Mouse (Mus musculus) C2C12 (cell line): ENCODE results near the gene BC048403. TPM values are rescaled to one million over a fixed set of nuclear protein-coding genes. Genes with fewer than 3 reads are reported as not detected.

Experiments
- H3K27me3 ChIP-seq: one replicate; pipeline ENCODE4 v1.6.1; 2011; ENCODE audit not compliant: control insufficient read depth, insufficient read depth, insufficient read length
- H3K36me3 ChIP-seq: one replicate; pipeline ENCODE4 v1.6.1; 2011; ENCODE audit not compliant: control insufficient read depth, insufficient read depth
- H3K4me3 ChIP-seq: one replicate; pipeline ENCODE4 v1.5.1; 2011; ENCODE audit warnings: mild to moderate bottlenecking, control low read depth; ENCODE audit not compliant: poor library complexity, insufficient read depth, severe bottlenecking
- H3K79me2 ChIP-seq: one replicate; pipeline ENCODE4 v1.6.1; 2011; ENCODE audit not compliant: control insufficient read depth, insufficient read depth
- H3K79me3 ChIP-seq: one replicate; pipeline ENCODE4 v1.6.1; 2011; ENCODE audit warnings: low read depth, control low read depth
- H3ac ChIP-seq: one replicate; pipeline ENCODE3; 2011; ENCODE audit warnings: low read depth; ENCODE audit not compliant: control insufficient read depth, insufficient read length
- CEBPB ChIP-seq: IDR thresholded peaks from one replicate; pipeline ENCODE4 v1.6.1; 2011; ENCODE audit warnings: low read depth, mild to moderate bottlenecking, control low read depth, moderate library complexity
- CTCF ChIP-seq: IDR thresholded peaks from one replicate; pipeline ENCODE4 v1.5.1; 2011; ENCODE audit not compliant: control insufficient read depth, insufficient read depth, insufficient read length
- FOSL1 ChIP-seq: IDR thresholded peaks from one replicate; pipeline ENCODE4 v1.8.0; 2011; ENCODE audit warnings: mild to moderate bottlenecking, low read length; ENCODE audit not compliant: poor library complexity, insufficient read depth, severe bottlenecking
- MAX ChIP-seq: IDR thresholded peaks from one replicate; pipeline ENCODE4 v1.6.1; 2011; ENCODE audit warnings: mild to moderate bottlenecking, control low read depth
- MYOD1 ChIP-seq: IDR thresholded peaks from one replicate; pipeline ENCODE4 v1.6.1; 2011; ENCODE audit warnings: low read depth; ENCODE audit not compliant: control insufficient read depth, insufficient read length
- MYOG ChIP-seq: IDR thresholded peaks from one replicate; pipeline ENCODE4 v1.6.1; 2011; ENCODE audit not compliant: control insufficient read depth, insufficient read length; ENCODE audit errors: extremely low read depth
- USF1 ChIP-seq: IDR thresholded peaks from one replicate; pipeline ENCODE4 v1.6.1; 2011; ENCODE audit warnings: low read depth, mild to moderate bottlenecking, control low read depth, moderate library complexity
- polyA plus RNA-seq: library from polyadenylated mRNA; unstranded; fragments of >200 nt; fragmentation: generic; extraction: Trizol; gene quantifications from one replicate; pipeline ENCODE4 v1.2.1, GENCODE M21; 2012; ENCODE audit warnings: missing spikeins

BC048403 gene
- polyA plus RNA-seq, 1 experiment: 3.1 TPM

DNA sequence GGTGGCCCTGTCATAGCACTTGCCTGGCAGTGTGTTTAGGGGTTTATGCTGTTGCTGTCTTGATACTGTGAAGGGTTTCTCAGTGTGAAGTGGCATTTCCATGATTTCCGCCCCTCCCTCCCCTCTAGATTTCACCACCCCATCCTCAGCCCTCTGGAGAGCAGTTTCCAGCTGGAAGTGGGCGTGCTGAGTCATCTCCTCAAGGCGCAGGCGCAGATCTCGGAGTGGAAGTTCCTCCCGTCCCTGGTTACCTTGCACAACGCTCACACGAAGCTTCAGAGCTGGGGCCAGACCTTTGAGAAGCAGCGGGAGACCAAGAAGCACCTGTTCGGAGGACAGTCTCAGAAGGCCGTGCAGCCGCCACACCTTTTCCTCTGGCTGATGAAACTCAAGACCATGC is 10.4 kb downstream of the BC048403 start:
- TF ChIP-seq USF1 (no peak), CEBPB (no peak), MYOD1 (no peak), MYOG (no peak), MAX (no peak), FOSL1 (no peak), CTCF (no peak)
- peaks cover 32% of the 10 kb centered on the region for H3K36me3 ChIP-seq
- H3K27me3 ChIP-seq: no peaks in the 10 kb centered on the region
- H3ac ChIP-seq: no peak overlapping the region
- no peak overlapping the region for H3K4me3 ChIP-seq
- H3K79me3 ChIP-seq: no peaks in the 10 kb centered on the region
- no peaks in the 10 kb centered on the region for H3K79me2 ChIP-seq

DNA sequence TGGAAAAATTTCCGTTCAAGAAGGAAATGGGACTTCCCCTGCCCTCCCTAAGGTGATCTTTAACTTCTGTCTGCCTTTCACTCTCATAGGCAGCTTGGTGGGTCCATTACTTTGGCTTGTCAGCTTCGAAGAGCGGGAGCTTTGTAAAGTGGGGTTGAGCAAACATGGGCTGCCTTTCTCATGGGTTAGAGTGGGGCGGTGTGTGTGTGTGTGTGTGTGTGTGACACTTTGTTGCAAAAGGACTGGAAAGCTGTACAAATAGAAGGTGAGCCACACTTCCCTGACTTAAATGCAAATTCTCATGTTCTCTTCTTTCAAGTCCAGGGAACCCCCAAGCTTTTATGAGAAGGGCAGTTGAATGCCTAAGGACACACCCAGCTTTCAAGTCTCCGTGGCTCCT is 14.5 kb downstream of the BC048403 start:
- H3K27me3 ChIP-seq: no peaks in the 10 kb centered on the region
- no peaks in the 10 kb centered on the region for H3K79me2 ChIP-seq
- peaks cover 14% of the 10 kb centered on the region for H3K36me3 ChIP-seq
- TF ChIP-seq USF1 (no peak), MYOD1 (no peak), MAX (no peak), FOSL1 (no peak), CEBPB (no peak), CTCF (no peak), MYOG (no peak)
- no peak overlapping the region for H3ac ChIP-seq
- H3K79me3 ChIP-seq: no peaks in the 10 kb centered on the region
- H3K4me3 ChIP-seq: no peak overlapping the region

DNA sequence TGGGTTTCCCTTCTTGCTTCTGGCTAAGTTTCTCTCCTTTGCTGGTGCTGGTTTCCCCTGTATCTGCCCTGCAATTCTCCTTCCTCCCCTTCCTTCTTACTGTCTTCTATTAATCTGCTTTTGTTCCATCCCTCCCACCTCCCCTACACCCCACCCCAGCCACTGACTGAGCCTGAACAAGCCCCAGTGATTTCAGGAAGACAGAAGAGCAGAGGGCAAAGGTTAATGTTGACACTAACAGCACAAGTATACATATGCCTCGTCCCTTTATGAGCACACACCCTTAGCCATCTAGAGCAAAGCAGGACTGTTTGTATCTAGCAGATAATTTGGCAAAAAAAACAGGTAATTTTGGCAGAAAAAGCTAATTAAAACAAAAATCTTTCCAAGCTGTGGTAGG is 16.1 kb downstream of the BC048403 start:
- no peaks in the 10 kb centered on the region for H3K79me2 ChIP-seq

DNA sequence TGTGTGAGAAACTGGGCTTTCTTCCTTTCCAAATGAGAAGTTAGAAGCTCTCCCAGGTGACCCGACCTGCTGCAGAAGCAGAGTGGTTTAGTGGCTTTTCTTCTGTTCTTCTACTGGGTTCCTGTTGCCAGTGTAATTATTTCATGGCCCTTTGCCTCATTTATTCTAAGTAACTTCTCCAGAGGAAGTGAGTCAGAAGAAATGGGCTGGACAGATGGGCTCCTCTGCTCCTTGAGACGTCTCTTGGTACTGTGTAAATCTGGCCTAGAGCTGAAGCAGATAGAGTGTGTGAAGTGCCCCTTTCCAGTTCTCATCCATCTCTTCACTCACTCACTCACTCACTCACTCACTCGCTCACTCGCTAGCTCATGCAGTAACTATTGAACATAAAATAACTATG is 16.9 kb downstream of the BC048403 start:
- peaks cover 5% of the 10 kb centered on the region for H3K36me3 ChIP-seq
- H3K79me2 ChIP-seq: no peaks in the 10 kb centered on the region
- no peak overlapping the region for H3K4me3 ChIP-seq
- H3ac ChIP-seq: no peak overlapping the region
- no peak for TF ChIP-seq MYOD1
- H3K27me3 ChIP-seq: no peaks in the 10 kb centered on the region
- no peaks in the 10 kb centered on the region for H3K79me3 ChIP-seq

More for the DNA sequence above, 16.1 kb downstream of the BC048403 start:
- Histone ChIP-seq H3ac (no peak overlapping the region), H3K79me3 (no peaks in the 10 kb centered on the region), H3K27me3 (no peaks in the 10 kb centered on the region), H3K4me3 (no peak overlapping the region), H3K36me3 (peaks cover 11% of the 10 kb centered on the region)
- TF ChIP-seq MAX: no peak
- TF ChIP-seq CEBPB: no peak
- TF ChIP-seq USF1: no peak
- no peak for TF ChIP-seq MYOG
- TF ChIP-seq MYOD1: no peak
- TF ChIP-seq CTCF: no peak
- no peak for TF ChIP-seq FOSL1

DNA sequence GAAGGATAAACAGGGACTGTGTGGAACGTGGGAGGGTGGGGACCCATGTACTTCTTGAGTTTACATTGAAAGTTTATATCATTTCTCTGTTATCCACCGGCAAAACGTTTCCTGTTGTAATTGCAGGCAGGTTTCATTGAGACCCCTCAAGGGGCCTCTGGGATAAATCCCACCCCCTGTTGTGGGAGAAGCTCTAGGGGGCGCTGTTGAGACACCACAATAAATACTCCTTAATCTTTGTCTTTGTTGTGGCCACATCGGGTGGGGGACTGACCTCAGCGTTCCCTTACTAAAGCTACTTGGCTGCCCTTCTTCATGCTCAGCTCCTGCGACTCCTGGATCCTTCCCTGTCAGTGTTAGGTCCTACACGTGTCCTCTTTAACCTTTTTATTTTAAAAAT is 19.4 kb downstream of the BC048403 start:
- H3K27me3 ChIP-seq: no peaks in the 10 kb centered on the region

DNA sequence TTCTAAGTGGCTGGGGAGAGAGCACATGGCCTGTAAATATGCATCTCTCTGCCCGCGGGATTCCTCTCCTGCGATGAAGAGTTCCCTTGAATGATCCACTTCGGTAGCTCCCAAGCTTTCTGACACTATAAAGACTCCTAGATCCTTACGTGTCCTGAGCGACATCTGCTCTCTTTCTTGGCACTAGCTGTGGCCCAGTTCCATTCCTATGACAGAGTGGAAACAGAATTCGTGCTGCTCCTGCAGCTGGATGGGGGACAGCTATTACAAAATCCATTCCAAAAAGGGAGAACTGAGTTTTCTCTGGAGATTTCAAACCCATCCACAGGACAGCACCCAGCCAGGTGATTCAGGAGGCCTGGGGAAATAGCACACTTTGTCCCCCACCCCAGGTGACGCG is 22.4 kb downstream of the BC048403 start:
- TF ChIP-seq CEBPB (no peak), CTCF (no peak), FOSL1 (no peak), USF1 (no peak), MYOG (no peak), MAX (no peak), MYOD1 (no peak)
- no peaks in the 10 kb centered on the region for H3K27me3 ChIP-seq
- H3K79me2 ChIP-seq: no peaks in the 10 kb centered on the region
- no peak overlapping the region for H3ac ChIP-seq
- no peaks in the 10 kb centered on the region for H3K36me3 ChIP-seq
- H3K79me3 ChIP-seq: no peaks in the 10 kb centered on the region
- H3K4me3 ChIP-seq: no peak overlapping the region

More for the DNA sequence above, 19.4 kb downstream of the BC048403 start:
- no peaks in the 10 kb centered on the region for H3K79me2 ChIP-seq
- no peak overlapping the region for H3ac ChIP-seq
- no peak for TF ChIP-seq CEBPB
- no peak for TF ChIP-seq CTCF
- TF ChIP-seq FOSL1: no peak
- TF ChIP-seq MYOD1: no peak
- H3K79me3 ChIP-seq: no peaks in the 10 kb centered on the region
- no peaks in the 10 kb centered on the region for H3K36me3 ChIP-seq
- no peak overlapping the region for H3K4me3 ChIP-seq
